Mouse (Mus musculus) brain, embryonic 14.5 days (tissue): ENCODE results near the gene Pcnx4.

ENCODE experiments used
- CTCF ChIP-seq: fragments of 200-500 bp; IDR thresholded peaks from 2 replicates; pipeline ENCODE4 v1.5.1; 2012; ENCODE audit warnings: inconsistent platforms, mild to moderate bottlenecking, moderate library complexity, borderline replicate concordance; ENCODE audit not compliant: insufficient read depth, insufficient read length; ENCODE audit errors: extremely low read depth
- POLR2A ChIP-seq: fragments of 200-500 bp; IDR thresholded peaks from 2 replicates; pipeline ENCODE4 v1.6.1; 2012; ENCODE audit warnings: mild to moderate bottlenecking, inconsistent platforms, borderline replicate concordance; ENCODE audit not compliant: poor library complexity, insufficient read depth, insufficient read length, severe bottlenecking; ENCODE audit errors: extremely low read depth

DNA sequence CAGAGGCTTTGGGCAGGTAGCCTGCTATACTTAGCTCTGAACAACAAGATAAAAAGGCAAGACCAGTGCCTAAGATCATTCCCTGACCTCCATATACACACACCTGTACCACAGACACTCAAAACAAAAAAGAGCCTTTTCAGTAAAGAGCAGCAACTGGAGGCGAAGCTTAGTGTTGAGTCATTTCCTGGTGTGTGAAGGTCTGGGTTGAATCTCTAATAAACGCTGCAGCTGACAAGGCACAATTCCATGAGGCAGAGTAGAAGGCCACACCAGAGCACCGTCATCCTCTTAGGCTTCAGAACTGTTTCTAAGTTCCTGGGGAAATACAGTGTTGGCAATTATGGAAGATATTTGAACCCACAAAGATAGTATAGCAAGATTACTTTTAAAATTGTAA, 48.7 kb upstream of the Pcnx4 start:
- TF ChIP-seq CTCF, result no peak
- no peak for TF ChIP-seq POLR2A
